Mouse (Mus musculus) fibroblast of lung, adult 2 months (primary cell): ENCODE measurements around the gene Trim16.

Experiments
- DNase-seq: peaks from one replicate; pipeline ENCODE4 v3.0.0-alpha.2; 2011; ENCODE audit warnings: low read depth

Gene Trim16

GRCm38 (mm10) chr11:62820059-62820541, at the start of gene Trim16:
Gene Trim16, plus strand, starts transcription at chr11:62820231.
- DNase-seq = peak; percentile 66

GRCm38 (mm10) chr11:62776510-62776909, 43.5 kb upstream of the Trim16 start:
- DNase-seq = no peak

GRCm38 (mm10) chr11:62788935-62789616, 31.0 kb upstream of the Trim16 start, which contains the start of gene Zfp286:
Gene Zfp286, minus strand, starts transcription at chr11:62789462.
- peak; percentile 70 for DNase-seq

GRCm38 (mm10) chr11:62789617-62789936, 30.5 kb upstream of the Trim16 start:
- DNase-seq = no peak

- DNase-seq = no peak
Measured at GRCm38 (mm10) chr11:62804119-62804518, 15.9 kb upstream of the Trim16 start.

GRCm38 (mm10) chr11:62807965-62808364, 12.1 kb upstream of the Trim16 start:
- DNase-seq = no peak

GRCm38 (mm10) chr11:62809201-62809600, 10.8 kb upstream of the Trim16 start:
- DNase-seq = no peak

GRCm38 (mm10) chr11:62812268-62812667, 7.8 kb upstream of the Trim16 start:
- DNase-seq = no peak

- no peak for DNase-seq
Measured at GRCm38 (mm10) chr11:62813497-62813896, 6.5 kb upstream of the Trim16 start.

GRCm38 (mm10) chr11:62813970-62814624, 5.9 kb upstream of the Trim16 start:
- DNase-seq = no peak

GRCm38 (mm10) chr11:62814625-62815024, 5.4 kb upstream of the Trim16 start:
- DNase-seq = no peak

GRCm38 (mm10) chr11:62815438-62815837, 4.6 kb upstream of the Trim16 start:
- no peak for DNase-seq

GRCm38 (mm10) chr11:62816591-62816990, 3.4 kb upstream of the Trim16 start:
- DNase-seq = no peak

- no peak for DNase-seq
Measured at GRCm38 (mm10) chr11:62819059-62819686, 858 bp upstream of the Trim16 start.

- DNase-seq = no peak
Measured at GRCm38 (mm10) chr11:62820661-62821437, 818 bp downstream of the Trim16 start.

- no peak for DNase-seq
Measured at GRCm38 (mm10) chr11:62821893-62822292, 1.9 kb downstream of the Trim16 start.

GRCm38 (mm10) chr11:62824211-62824610, 4.2 kb downstream of the Trim16 start:
- no peak for DNase-seq

GRCm38 (mm10) chr11:62825222-62826105, 5.4 kb downstream of the Trim16 start:
- no peak for DNase-seq

- DNase-seq = no peak
Measured at GRCm38 (mm10) chr11:62826106-62826733, 6.2 kb downstream of the Trim16 start.

- DNase-seq = no peak
Measured at GRCm38 (mm10) chr11:62827135-62827534, 7.1 kb downstream of the Trim16 start.

GRCm38 (mm10) chr11:62827911-62828310, 7.9 kb downstream of the Trim16 start:
- no peak for DNase-seq
